Mouse (Mus musculus) testis, adult 2 months (tissue): ENCODE data around the gene Eya3.

Experiments
- CTCF ChIP-seq: fragments of 200-500 bp; IDR thresholded peaks from 2 replicates; pipeline ENCODE4 v1.5.1; 2012; ENCODE audit warnings: low read depth, mild to moderate bottlenecking, inconsistent platforms, low read length, moderate library complexity; ENCODE audit not compliant: control insufficient read depth, insufficient read depth, insufficient replicate concordance
- POLR2A ChIP-seq: fragments of 200-500 bp; IDR thresholded peaks from 2 replicates; pipeline ENCODE4 v1.6.1; 2012; ENCODE audit warnings: low read depth, mild to moderate bottlenecking, inconsistent platforms, low read length, moderate library complexity; ENCODE audit not compliant: control insufficient read depth

GRCm38 (mm10) chr4:132728233-132728632 is 89.4 kb downstream of the Eya3 start:
- TF ChIP-seq CTCF (no peak), POLR2A (no peak)
